Mouse (Mus musculus) kidney, postnatal 4 days (tissue): ENCODE data around the gene Ranbp3.
A peak's percentile ranks its signal among the peaks of the same experiment; 100 is the strongest.
"Not testable (repeated sequence)": the region's sequence is repeated elsewhere in the genome, so short reads cannot be mapped to it uniquely, and the experiment has no call there.

ENCODE experiments used
- DNase-seq, 2 experiments: peaks; one replicate each; pipeline ENCODE4 v3.0.0; 2021; ENCODE audit warnings: mixed read lengths in 2 of 2

Gene Ranbp3

GRCm38 (mm10) chr17:56672941-56673646 is at the start of gene Ranbp3:
Ranbp3 (plus strand) TSS chr17:56673294.
- peak; percentile 99 to 100 for DNase-seq

- DNase-seq, result no peak
Measured at GRCm38 (mm10) chr17:56625495-56625894, 47.6 kb upstream of the Ranbp3 start.

GRCm38 (mm10) chr17:56626260-56626659 is 46.8 kb upstream of the Ranbp3 start:
- no peak for DNase-seq

- peak; percentile 99 for DNase-seq
Measured at GRCm38 (mm10) chr17:56626754-56627470, 46.2 kb upstream of the Ranbp3 start, which contains the start of gene Lonp1. Lonp1 (minus strand) TSS chr17:56626887.

- DNase-seq, result peak; percentile 56 to 75
Measured at GRCm38 (mm10) chr17:56627530-56628277, 45.4 kb upstream of the Ranbp3 start, which contains the start of gene Catsperd. Catsperd (plus strand) TSS chr17:56628143.

GRCm38 (mm10) chr17:56629800-56630781 is 43.0 kb upstream of the Ranbp3 start:
- DNase-seq, result not testable (repeated sequence)

- DNase-seq, result no peak
Measured at GRCm38 (mm10) chr17:56631807-56632206, 41.3 kb upstream of the Ranbp3 start.

GRCm38 (mm10) chr17:56634023-56634422 is 39.1 kb upstream of the Ranbp3 start:
- no peak for DNase-seq

- no peak for DNase-seq
Measured at GRCm38 (mm10) chr17:56643237-56643636, 29.9 kb upstream of the Ranbp3 start.

GRCm38 (mm10) chr17:56647546-56647945 is 25.5 kb upstream of the Ranbp3 start:
- DNase-seq, result no peak

GRCm38 (mm10) chr17:56651801-56652200 is 21.3 kb upstream of the Ranbp3 start:
- DNase-seq, result peak; percentile 55 to 68

- no peak for DNase-seq
Measured at GRCm38 (mm10) chr17:56654771-56655170, 18.3 kb upstream of the Ranbp3 start.

GRCm38 (mm10) chr17:56655311-56655710 is 17.8 kb upstream of the Ranbp3 start:
- no peak for DNase-seq

- DNase-seq, result no peak
Measured at GRCm38 (mm10) chr17:56656171-56656570, 16.9 kb upstream of the Ranbp3 start.

- no peak for DNase-seq
Measured at GRCm38 (mm10) chr17:56663659-56664058, 9.4 kb upstream of the Ranbp3 start.

GRCm38 (mm10) chr17:56664333-56664732 is 8.8 kb upstream of the Ranbp3 start:
- peak; percentile 43 to 52 for DNase-seq

- no peak for DNase-seq
Measured at GRCm38 (mm10) chr17:56666384-56666783, 6.7 kb upstream of the Ranbp3 start.

- DNase-seq, result no peak
Measured at GRCm38 (mm10) chr17:56667591-56667990, 5.5 kb upstream of the Ranbp3 start.

- peak; percentile 93 to 94 for DNase-seq
Measured at GRCm38 (mm10) chr17:56668384-56669144, 4.5 kb upstream of the Ranbp3 start.

GRCm38 (mm10) chr17:56669766-56670165 is 3.3 kb upstream of the Ranbp3 start:
- no peak for DNase-seq
